Mouse (Mus musculus) CD4-positive, CD25-positive, alpha-beta regulatory T cell, adult 4 months (primary cell): ENCODE measurements around the gene Aifm1. TPM values are rescaled to one million over a fixed set of nuclear protein-coding genes. Genes with fewer than 3 reads are reported as not detected.
"Not testable (repeated sequence)": the region's sequence is repeated elsewhere in the genome, so short reads cannot be mapped to it uniquely, and the experiment has no call there.

Experiments
- ATAC-seq: one replicate; pipeline ENCODE4 v1.8.0; 2017
- polyA plus RNA-seq, 2 experiments: library from polyadenylated mRNA; unstranded; fragments of 100-300 nt; shearing (Covaris generic); gene quantifications; one replicate each; pipeline ENCODE4 v1.2.1; 2017

Aifm1 gene
- polyA plus RNA-seq, 2 experiments from 2014 or later = 26.6 to 46.0 TPM

DNA sequence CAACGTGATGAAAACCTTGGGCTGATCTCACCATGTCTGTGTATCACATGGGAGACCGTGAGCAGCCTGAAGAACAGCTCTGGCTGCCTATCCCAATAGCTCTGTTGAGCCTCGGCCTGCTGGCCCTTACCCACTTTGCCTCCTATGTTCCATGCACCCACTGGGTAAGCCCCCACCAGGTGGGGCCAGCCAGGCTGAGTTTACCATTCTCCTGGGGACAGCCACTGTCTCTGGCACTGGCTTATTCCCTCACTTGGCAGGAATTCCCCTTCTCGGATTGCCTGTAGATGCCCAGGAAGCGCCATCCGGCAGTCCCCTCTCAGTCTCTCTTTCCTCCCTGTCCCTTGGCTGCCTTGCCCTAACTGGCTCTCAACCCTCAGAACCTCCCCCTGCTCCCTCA lies 56.4 kb downstream of the Aifm1 start:
- ATAC-seq = no peak

DNA sequence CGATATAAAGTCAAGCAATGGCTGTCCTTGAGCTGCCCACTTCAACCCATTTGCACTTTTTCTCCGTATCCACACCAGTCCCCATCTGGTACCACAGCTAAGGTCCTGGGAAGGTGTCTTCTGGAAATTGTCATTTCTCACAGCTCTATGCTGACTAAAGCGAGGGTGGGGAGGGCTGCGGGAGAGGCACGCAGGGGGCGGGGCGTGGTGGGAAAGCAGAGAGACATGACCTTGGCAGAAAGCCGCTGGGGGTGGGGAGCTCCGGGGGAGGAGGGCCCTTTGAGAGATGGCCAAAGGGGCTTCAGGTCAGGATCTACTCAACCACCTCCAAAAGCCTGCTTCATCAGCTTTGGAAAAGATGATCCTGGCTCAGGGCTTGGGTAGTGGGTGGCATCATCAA lies 58.3 kb downstream of the Aifm1 start:
- no peak for ATAC-seq

DNA sequence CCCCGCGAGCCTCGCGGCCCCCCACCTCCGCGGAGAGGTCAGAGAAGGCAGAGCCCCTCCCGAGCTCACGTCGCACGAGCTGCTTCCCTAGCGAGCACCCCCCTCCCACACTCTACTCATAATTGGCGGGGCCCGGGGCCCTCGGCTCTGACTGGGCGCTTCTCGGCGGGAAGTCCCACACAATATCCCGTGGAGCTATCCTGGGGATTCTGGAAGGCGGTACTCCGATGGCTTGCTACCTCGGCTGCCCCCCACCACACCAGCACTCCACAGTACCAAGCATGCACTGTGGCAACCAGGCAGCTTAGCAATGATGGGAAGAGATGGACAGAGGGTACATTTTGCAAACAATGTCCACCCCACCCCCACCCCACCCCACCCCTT lies 58.9 kb downstream of the Aifm1 start:
- ATAC-seq = peak; percentile 46

DNA sequence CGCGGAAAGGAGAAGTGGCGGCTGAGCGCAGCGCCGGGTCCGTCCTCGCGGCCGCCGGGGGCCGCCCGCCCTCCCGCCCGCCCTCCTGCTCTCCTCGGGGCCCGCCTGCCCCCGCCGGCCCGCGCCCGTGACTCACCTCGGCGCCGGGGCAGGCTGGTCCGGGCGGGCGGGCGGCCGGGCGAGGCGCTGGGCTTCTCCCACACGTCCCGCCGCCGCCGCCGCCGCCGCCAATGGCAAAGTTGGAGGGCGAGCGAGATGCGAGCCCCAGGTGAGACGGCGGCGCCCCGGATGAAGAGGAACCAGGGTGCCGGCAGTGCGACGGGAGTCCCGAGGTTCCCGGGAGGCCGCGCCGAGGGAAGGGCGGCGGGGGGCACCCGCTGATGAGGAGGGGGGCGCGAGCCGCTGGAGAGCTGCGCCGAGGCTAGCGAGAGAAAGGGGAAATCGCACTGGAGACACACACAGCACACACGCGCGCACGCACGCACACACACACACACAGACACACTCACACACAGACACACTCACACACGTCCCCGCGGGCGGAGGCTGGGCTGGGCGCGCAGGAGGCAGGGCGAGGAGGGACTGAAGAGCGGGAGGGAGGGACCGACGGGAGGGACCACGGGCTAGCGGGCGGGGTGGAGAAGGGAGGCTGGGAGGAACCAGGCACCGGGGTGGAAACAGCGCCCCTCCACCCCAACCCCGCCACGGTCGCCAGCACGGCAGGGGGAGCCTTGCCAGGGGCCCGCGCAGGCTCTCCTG lies 59.4 kb downstream of the Aifm1 start:
- ATAC-seq = peak; percentile 86

DNA sequence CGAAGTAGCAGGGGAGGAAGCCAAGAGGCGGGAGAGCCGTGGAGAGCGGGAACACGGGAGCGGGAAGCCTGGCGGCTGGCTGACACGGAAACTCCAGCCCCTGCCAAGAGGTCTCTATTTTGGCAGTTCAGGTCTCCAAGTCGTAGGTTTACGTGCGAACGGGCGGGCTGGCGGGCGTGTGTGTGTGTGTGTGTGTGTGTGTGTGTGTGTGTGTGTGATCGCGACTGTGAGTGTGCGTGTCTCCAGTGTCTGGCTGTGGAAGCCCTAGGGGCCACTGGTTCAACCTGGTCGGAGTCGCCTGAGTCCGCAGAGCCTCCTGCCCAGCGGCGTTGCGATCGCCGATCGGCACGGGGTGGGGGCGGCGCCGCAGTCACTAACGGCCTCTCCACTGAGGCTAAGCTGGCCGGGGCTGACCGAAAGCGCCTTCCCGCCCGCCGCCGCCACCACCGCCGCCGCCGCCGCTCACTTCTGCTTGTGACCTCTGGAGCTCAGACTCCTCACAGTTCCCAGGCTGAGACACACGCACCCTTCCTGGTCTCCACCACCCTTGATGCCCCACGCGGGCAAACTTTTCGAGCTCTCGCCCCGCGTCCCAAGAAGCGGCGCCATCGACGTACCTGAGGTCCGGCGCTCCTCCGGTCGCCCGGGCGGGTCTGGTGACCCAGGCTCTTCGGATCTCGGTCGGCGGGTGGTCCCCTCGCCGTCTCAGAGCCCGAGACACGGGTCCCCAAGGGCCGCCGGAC lies 60.3 kb downstream of the Aifm1 start:
- ATAC-seq = no peak

DNA sequence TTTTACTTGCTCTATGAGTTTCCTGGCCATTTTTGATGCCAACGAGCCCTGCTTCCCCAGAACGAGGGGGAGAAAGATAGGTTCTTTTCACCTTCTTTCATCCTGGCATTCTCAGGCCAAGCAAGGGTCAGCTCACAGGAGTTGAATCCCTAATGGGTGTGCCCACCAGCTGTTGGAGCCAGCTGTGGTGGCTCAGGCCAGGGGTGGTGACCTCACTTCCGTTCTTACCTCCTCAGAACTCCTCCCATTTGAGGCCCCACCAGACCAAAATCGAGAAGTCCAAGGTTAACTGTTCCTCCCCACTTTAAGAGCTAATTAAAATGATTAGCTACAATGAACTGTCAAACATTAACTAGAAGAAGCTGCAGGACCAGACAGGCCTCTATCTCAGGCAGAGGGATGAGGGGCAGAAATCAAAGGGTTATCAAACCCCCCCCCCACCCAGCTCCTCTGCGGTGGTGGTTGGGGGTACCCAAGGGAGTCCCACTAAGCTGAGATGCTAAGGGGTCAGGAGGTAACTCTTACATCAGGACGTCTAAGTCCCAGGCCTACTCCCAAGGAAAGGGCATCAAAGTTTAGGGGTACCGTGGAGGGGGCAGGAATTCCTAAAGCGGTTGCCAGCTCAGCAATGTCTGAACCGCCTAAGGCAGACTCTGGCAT lies 61.0 kb downstream of the Aifm1 start:
- no peak for ATAC-seq

DNA sequence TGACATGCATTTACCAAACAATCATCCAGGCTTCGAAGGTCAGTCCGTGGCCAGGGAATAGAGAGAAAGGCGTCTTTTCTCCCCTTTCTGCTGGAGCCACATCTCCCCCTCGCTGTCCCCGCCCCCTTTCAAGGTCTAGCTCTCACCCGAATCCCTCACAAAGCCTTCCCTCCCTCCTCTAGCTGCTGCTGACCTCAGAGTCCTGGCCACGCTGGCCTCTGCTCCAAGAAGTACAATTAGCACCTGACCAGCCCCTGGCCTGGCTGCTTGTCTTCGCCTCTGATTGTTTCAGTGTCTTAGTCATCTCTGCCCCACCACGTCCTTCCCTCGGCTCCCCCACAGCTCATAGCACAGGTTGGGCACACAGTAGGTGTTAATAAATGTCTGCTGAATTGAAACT lies 63.7 kb downstream of the Aifm1 start:
- ATAC-seq = no peak

DNA sequence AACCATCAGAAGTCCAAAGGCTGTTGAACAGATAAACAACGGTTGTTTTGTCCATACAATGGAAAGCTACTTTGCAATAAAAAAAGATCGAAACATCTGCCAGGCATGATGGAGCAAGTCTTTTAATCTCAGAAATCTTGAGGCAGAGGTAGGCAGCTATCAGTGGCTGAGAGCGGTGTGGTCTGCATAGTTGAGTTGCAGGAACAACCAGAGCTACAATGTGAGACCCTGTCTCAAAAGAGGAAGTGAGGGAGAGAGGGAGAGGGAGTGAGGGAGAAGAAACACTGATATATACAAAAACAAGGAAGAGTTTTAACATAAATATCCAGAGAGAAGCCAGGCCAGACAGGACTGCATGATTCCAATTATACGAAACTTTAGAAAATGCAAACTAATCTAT lies 68.7 kb downstream of the Aifm1 start:
- ATAC-seq = no peak

DNA sequence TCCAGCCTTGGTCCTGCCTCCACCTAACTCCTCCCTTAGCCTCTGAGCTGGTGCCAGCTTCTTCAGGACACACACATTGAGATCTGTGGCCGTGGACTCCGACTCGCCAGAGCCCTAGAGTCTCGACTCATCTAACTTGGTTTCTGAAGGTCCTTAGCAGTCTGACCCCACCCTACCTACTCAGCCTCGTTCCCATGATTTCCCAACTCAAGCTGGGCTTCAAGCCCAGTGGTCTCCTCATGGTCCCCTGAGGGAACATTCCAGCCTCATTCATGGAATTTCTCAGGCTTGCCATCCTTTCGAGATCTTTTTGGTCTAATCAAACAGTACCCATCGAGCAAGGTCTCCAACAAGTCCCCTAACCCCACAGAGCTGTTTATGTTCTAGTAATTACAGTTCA lies 71.4 kb downstream of the Aifm1 start:
- ATAC-seq = no peak

DNA sequence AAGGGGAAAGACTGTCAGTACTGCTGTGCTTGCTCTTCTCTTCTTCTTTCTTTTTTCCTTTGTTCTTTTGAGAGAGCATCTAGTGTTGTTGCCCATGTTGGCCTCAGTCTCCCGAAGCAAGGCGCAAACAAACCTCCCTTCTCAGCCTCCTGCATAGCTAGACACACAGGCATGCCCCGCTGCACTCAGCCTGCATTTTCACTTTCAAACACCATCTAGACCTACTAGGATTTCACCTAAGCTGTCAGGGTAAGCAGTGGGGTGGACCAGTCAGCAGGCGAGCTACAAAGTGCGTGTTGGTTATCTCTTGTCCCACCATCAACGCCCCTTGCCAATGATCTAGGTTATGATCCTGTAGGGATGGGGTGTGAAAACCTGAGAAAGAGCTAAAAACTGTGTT lies 71.8 kb downstream of the Aifm1 start:
- no peak for ATAC-seq

DNA sequence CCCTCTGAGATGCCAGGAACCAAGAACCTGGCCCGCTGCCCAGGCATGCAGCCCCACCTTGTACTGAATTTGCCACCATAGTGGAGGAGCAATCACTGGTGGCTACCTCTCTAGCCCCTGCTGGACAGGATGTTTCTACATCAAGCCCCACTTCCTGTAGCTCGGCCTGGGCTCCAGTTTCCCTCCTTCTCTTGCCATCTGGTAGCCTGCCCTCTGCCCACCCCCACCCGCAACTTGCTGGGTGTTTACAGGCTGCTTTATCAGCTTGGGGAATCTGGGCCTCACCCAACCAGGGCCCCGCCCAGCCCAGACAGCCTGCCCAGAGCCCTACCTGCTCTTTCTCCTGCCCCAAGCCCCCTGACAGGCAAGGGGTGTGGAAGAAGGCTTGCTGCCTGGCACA lies 74.3 kb downstream of the Aifm1 start:
- peak; percentile 68 for ATAC-seq

DNA sequence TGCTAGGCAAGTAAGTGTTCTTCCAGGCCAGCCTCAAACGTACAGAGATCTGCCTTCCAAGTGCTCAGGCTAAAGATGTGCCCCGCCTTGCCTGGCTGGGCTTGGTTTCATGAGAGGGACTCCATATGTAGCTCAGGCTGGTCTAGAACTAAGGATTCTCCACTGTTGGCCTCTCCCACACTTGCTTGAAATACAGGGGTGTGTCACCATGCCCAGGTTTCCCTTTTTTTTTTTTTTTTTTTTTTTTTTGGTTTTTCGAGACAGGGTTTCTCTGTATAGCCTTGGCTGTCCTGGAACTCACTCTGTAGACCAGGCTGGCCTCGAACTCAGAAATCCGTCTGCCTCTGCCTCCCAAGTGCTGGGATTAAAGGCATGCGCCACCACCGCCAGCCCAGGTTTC lies 77.3 kb downstream of the Aifm1 start:
- not testable (repeated sequence) for ATAC-seq

DNA sequence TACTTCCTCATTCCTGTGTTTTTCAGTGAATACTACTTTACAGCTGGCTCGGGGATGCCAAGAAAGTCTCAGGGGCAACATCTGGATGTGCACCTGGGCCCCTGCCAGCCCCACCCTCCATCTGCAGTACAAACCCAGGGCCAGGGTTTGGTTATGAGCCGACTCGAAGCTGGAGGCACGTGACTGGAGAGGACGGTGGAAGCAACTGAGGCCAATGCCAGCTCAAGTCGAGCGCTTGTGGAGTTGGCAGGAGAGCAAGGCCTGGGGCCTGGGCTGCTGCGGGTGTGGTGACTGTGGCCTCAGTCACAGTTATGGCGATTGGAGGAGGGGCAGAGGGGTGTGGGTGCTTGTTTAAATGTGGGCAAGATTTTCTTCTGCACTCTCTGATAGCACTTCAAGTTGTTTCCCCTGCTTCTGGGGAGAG lies 77.9 kb downstream of the Aifm1 start:
- ATAC-seq = no peak

DNA sequence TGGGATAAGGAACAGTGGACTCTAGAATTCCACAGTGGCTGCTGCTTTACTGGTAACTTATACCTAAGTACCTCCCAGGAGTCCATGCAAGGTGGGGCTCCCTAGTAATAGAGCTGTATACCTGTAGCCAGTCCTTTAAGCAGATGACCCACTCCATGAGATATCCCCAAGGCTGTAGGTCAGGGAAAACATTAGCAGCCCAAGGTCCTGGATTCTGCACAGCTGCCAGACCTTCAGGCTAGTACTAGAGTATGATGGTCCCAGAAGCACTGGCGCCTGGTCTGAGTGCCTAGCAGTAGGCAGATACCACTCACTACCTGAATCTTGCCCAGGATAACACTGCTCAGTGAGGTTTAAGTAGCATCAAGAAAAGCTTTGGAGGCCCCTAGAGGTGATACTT lies 79.1 kb downstream of the Aifm1 start:
- no peak for ATAC-seq

DNA sequence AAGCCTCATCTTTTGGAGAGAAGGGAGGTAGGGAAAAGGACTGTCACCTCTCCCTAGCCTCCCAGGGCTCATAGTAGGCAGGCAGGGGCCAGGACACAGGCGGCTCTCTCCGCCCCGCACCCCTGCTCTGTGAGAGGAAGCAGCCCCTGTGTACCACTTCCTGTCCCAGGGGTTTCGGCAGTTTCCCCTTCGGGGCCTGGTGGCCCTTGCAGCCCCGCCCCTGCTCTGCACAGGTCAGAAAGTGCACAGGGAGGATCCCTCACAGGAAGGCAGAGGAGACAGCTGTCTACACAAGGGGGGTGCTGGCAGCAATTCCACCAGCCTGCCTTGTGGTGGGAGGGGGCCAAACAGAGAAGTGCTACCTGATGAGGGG lies 79.8 kb downstream of the Aifm1 start:
- ATAC-seq = peak; percentile 79

DNA sequence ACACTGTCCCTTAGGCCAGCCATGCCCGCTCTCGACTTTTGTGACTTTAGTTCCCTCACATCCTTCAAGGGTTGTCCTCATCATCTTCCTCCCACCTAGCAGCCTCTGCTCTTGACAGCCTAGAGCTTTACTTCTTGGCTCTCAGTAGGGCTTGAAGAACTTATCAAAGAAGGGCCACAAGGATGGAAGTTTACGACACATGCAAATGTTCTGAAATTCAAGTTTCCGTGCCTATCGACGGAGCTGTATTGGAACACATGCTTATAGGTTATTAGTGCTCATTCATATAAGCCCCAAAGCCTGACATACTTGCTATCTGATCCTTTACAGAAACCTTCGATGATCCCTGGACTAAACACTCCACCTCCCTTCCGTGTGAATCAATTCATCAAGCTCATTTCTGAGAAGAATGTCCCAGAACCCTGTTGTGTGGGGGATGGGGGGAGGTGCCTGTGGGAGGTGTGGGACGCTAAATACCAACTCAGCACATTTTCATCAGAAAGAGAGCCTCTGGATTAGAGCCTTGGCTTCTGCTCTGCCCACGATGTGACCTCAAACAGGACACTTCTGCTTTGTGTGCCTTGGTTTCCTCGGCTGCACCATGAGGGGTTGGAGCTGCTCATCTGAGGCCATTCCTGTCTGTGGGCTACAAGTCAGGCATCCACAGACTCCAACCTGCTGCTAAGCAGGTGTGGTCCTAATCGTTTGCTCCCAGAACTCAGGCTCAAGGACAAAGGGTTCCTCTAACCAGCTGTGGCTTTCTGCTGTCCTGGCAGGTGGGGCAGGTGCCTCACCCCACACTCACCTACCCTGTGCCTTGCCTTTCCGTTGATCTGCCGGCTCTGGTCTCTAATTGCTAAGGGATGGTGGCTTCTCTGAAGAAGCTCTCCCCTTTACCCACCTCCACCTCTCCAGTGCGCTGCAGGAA lies 80.5 kb downstream of the Aifm1 start:
- no peak for ATAC-seq

DNA sequence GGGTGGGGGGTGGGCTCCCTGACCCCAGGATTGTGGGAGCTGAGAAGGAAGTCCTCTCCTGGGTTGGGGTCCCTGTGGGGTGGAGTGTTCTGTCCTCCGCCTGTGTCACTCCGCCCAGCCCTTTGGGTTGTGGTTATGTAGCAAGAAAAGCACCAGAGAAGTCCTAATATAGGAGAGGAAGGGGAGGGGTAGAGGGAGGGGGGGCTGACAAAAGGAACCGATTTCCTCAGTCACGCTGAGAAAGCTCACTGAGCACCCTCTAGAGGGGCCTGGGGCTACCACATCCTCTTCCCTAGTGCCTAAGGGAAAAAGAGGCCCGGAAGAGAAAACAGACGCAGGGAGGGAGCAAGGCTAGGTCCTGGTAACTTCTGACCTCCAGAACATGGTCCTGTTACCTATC lies 83.8 kb downstream of the Aifm1 start:
- peak; percentile 40 for ATAC-seq

DNA sequence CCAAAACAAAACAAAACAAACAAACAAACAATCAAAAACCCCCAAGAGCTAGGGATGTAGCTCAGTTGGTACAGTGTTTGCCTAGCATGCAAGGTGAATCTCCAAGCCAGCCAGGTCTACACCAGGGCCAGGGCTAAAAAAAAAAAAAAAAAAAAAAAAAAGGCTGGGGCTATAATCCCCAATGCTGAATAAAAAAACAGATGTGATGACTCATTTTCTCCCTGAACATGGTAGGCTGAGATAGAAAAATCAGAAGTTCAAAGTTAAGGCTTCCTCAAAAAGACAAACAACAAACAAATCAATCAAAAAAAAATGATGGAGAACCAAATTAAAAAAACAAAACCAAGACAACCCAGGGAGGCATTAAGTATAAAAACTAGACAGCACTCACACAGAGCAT lies 84.3 kb downstream of the Aifm1 start:
- ATAC-seq = no peak

DNA sequence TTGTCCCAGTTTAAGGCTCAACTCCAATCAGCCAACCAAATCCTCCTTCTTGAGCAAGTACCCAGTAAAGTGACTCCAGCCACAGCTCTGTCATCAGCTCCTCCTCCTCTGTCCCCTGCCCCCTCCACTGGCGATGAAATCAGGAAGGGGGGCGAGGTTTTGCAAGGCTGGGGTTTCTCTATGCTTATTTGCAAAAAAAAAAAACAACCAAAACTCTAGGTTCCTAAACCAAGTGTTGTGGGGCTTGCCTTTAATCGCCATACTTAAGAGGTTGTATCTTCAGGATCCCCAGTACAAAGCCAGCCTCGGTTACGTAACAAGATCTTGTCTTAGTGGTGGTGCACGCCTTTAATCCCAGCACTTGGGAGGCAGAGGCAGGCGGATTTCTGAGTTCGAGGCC lies 84.7 kb downstream of the Aifm1 start:
- no peak for ATAC-seq

DNA sequence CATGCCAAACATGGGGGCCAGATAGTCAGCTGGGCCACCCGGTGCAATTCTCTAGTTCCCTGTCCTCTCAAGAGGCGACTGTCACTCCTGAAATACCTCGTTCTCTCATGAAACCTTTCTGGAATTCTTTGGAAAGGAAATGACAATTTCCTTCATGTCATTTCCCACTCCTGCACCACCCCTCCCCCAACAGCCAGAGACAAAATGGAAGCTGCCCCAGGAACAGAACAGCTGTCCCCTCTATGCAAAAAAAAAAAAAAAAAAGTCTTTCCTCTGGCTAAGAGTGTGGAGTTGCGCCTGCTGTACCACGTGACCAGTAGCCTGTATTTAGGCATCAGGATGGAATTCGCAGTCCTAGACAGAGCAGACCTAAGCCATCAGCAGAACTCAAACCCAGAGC lies 85.1 kb downstream of the Aifm1 start:
- ATAC-seq = no peak

DNA sequence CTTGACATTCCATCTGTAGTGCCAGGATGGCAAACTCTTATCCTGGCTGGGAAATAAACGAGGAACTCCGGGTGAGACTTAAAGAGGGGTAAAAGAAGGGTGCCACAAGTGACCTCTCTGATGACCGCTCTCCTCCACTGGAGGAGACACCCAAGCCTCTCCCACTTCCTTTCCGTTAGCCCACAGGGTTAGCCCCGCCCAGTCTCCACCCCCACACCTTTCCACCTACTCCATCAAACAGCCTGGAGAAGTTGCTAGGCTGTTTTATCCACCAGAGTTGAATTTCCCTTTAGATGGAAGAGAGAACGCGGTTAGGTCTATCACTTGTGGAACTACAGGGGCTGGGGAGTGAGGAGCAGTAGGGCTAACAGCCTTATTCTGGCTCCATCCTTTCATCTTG lies 88.1 kb downstream of the Aifm1 start:
- peak; percentile 14 for ATAC-seq
